Mouse (Mus musculus): ENCODE results near the gene Fosb. TPM values are rescaled to one million over a fixed set of nuclear protein-coding genes. Genes with fewer than 3 reads are reported as not detected.
"Not testable (repeated sequence)": the region's sequence is repeated elsewhere in the genome, so short reads cannot be mapped to it uniquely, and the experiment has no call there.

Gene Fosb
- total RNA-seq, 2 experiments from 2014 or later: 0.80 to 1.7 TPM

DNA sequence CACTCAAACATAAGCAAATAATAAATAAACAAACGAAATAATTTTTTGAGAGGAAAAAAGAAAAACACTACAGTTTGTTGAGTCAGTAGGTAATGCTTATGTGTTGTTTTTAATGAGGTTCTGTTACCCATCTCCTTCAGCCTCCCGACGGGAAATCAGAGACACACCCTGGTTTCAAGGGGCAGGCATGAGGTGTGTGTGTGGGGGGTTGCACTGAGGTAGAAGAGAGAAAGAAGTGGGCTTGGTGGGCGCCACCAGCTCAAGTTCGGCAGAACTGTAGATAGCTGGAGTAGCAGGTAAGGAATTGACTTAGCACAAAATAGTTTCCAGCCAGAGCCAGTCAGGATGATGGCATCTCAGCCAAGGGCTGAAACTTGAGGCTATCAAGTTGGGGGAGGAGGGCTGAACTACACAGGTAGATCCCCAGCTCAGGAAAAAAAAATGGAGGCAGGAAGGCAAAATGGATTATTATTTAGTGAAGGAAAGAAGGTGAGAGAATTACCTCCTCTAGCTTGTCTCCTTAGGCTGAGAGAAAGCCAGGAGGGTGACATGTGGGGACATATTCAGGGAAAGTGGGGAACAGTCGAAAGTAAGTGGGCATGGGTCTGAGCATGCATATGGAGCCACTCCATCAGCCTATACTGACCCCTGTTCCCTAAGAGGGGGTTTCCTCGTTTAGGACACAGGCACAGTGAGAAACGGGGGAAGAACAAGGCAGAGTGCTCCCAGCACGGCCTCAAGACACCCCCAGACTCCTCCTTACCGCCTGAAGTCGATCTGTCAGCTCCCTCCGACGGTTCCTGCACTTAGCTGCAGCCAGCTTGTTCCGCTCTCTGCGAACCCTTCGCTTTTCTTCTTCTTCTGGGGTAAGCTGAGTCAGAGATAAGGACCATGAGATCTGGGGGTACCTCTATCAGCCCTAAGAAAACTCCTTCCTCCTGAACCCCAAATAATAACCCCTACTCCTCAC is 3.8 kb downstream of the Fosb start:
- DNase-seq: no peak

- DNase-seq: no peak
Measured at GRCm38 (mm10) chr7:19305413-19305735, 4.5 kb downstream of the Fosb start.

DNA sequence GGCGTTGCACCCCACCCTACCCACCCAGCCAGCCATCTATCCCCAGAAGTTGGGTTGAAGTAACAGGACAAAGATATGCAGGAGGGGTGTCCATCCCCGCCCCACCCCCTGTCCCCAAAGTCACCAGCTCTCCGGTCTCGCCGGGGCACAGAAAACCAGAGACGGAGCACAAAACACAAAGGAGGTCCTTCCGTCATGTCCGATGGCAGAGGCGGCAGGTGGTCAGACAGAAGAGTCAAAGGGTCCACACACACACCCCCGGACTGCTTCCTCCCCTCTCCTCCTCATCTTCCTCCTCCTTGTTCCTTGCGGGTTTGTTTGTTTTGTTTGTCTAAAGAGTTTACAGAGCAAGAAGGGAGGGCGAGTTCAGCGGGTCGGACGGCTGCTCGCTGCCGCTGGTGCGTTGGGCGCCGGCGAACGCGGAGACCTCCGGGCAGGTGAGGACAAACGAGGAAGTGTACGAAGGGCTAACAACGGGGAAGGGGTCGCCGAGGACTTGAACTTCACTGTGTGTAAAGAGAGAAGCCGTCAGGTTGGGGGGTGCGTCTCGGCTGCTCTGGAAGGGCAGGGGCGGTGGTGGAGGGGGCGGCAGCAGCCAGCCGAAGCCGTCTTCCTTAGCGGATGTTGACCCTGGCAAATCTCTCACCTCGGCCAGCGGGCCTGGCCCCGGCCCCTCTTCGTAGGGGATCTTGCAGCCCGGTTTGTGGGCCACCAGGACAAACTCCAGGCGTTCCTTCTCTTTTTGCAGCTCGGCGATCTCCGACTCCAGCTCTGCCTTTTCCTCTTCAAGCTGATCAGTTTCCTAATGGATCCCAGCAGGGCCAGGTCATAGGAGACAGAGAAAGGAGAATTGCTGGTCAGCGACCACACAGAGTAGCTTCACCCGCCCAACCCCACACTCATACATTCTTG is 5.1 kb downstream of the Fosb start:
- DNase-seq: no peak

GRCm38 (mm10) chr7:19303770-19304169 is 6.1 kb downstream of the Fosb start:
- peak; percentile 86 for DNase-seq

DNA sequence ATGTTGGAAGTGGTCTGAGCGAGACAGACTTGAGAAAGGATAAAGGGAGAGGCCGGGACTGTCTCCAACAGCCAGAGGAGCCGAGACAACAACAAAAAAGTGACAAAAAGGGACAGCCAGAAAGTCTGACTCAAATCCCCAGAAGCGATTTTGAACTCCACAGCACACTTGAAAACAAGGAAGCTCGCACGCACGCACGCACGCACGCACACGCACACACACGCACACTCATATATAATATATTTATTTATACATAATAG is 6.9 kb downstream of the Fosb start:
- DNase-seq: no peak

GRCm38 (mm10) chr7:19302264-19303045 is 7.4 kb downstream of the Fosb start:
- no peak for DNase-seq

GRCm38 (mm10) chr7:19301461-19302263 is 8.2 kb downstream of the Fosb start:
- DNase-seq: no peak

DNA sequence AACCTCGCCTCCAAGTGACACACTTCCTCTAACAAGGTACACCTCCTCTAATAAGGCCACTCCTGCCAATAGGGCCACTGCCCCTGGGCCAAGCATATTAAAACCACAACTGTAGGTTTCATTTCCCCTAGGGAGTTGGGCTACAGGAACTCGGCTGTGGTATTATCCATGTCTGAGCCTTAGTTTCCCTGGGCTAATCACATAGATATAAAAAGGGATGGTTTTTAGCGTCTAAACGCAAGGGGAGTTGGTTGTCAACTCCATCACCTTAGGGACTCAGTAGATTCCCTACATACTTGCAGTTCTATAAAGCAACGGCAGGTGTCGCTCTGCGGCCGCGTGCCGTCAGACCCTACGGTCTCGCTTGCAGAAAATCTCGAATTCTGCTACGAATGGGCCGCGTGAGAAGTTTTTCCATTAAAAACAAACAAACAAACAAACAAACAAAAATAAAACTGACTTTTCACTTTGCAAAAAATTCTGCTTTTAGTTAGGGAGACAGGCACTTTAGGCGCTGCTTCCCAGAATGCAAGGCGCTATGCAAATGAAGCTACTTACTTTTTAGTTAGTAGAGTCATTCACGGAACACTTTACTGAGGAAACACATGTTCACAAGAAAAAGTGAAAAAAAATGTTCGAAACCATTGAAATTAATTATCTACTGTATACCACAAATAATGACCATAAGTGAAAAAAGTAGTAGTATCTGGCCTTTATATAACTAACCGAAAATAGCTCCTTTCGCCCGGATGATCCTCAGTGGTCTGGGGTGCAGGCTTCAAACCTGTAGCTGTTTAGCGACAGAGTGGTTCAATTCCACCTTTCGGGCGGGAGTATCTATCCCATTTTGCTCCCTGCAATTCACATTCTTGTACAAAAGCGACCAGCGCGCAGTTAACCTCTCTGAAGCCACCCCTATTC is 9.1 kb downstream of the Fosb start:
- DNase-seq: peak; percentile 84

- DNase-seq: peak; percentile 62
Measured at GRCm38 (mm10) chr7:19299194-19299593, 10.7 kb downstream of the Fosb start.

DNA sequence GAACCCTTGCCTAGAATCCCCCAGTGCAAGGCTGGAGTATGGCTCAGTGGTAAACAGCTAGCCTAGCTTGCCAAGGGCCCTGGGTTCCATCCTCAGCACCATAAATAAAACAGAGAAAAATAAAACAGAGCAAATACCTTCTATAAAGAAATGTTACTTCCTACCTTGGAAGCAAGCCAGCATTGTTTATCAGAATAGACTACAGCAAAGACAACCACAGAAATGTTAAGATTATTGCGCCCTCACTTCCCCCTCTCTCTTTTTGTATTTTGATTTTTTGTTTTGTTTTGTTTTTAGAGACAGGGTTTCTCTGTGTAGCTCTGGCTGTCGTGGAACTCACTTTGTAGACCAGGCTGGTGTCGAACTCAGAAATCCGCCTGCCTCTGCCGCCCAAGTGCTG is 12.1 kb downstream of the Fosb start:
- DNase-seq: no peak

GRCm38 (mm10) chr7:19297034-19297433 is 12.8 kb downstream of the Fosb start:
- no peak for DNase-seq

GRCm38 (mm10) chr7:19295503-19296185 is 14.2 kb downstream of the Fosb start:
- peak; percentile 99 for DNase-seq

DNA sequence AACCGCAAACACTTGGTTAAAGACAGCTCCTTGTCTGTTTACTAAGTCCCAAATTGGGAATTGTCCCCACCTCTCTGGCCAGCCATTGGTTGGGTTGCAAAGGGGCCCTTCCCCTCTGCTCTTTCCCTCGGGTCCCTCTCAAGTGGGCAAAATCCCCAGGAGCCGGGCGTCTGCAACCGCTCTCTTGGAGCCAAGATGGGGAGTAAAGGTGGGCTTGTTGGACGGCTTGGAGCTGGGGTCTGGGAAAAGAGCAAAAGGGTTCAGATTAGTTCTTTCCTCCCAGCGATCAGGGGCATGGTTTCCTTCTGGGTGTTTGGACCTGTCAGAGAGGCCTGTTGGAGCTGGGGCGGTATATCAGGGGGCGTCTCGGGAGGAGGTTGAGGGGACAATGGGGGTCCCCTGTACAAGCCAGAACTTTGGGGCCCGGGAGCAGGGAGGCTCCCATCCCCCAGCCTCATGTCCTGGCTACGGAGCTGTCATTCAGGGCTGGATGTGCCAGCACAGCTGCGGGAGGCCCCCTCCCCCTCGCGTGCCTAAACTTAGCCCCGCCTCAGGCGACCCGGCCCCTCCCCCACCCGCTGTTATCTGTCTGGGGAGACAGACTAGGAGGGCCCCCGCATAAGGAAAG is 18.8 kb downstream of the Fosb start:
- peak; percentile 88 for DNase-seq

DNA sequence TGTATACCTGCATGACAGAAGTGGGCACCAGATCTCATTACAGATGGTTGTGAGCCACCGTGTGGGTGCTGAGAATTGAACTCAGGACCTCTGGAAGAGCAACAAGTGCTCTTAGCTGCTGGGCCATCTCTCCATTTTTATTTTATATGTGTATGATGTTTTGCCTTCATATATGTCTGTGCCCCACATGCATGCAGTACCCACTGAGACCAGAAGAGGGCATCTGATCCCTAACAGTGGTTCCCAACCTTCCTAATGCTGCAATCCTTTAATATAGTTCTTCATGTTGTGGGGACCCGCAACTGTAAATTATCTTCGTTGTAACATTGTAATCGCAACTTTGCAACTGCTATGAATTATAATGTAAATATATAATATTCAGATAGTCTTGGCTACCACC is 25.1 kb downstream of the Fosb start:
- DNase-seq: peak; percentile 61

DNA sequence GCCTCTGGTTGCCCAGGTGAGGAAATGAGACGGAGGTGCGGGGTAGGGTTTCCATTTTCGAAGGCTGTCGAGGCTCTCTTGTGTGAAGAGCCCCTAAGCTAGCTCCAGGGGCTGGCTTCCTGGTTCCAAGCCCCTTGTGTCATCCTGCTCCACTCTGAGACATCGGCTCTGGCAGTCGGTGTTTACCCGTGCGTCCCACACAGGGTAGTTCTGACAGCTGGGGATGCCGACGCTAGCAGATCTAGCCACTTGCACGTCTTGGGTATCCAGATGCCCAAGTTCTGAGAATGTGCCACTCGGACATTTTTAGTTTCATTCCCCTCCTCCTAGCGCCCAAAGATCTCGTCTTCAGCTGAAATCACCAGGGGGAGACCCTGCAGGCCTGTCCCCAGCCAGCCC is 26.4 kb downstream of the Fosb start:
- DNase-seq: no peak

GRCm38 (mm10) chr7:19282791-19283405 is 27.0 kb downstream of the Fosb start:
- peak; percentile 68 for DNase-seq

GRCm38 (mm10) chr7:19282385-19282784 is 27.5 kb downstream of the Fosb start, which contains the start of gene Rtn2:
Gene Rtn2, plus strand, starts transcription at chr7:19282624.
- DNase-seq: peak; percentile 70

- not testable (repeated sequence) for DNase-seq
Measured at GRCm38 (mm10) chr7:19281680-19282304, 28.1 kb downstream of the Fosb start.
